Mouse (Mus musculus): ENCODE data around the gene Bsn.
"Not testable (repeated sequence)": the region's sequence is repeated elsewhere in the genome, so short reads cannot be mapped to it uniquely, and the experiment has no call there.

Gene Bsn

GRCm38 (mm10) chr9:108198621-108199020, 8.4 kb upstream of the Bsn start:
- no peak for DNase-seq (ENCODE audit: extremely low spot score, low spot score)

- DNase-seq (ENCODE audit: extremely low spot score, low spot score) = peak; percentile 30
Observed at GRCm38 (mm10) chr9:108196920-108197677, 6.9 kb upstream of the Bsn start.

- not testable (repeated sequence) for DNase-seq (ENCODE audit: extremely low spot score, low spot score)
Observed at GRCm38 (mm10) chr9:108196222-108196621, 6.0 kb upstream of the Bsn start.

GRCm38 (mm10) chr9:108189488-108189786, 747 bp downstream of the Bsn start:
- no peak for DNase-seq (ENCODE audit: extremely low spot score, low spot score)

GRCm38 (mm10) chr9:108189023-108189422, 1.2 kb downstream of the Bsn start:
- no peak for DNase-seq (ENCODE audit: extremely low spot score, low spot score)

- DNase-seq (ENCODE audit: extremely low spot score, low spot score) = no peak
Observed at GRCm38 (mm10) chr9:108188511-108188910, 1.7 kb downstream of the Bsn start.

GRCm38 (mm10) chr9:108187616-108188015, 2.6 kb downstream of the Bsn start:
- DNase-seq (ENCODE audit: extremely low spot score, low spot score) = no peak

GRCm38 (mm10) chr9:108185786-108186185, 4.4 kb downstream of the Bsn start:
- no peak for DNase-seq (ENCODE audit: extremely low spot score, low spot score)

- no peak for DNase-seq (ENCODE audit: extremely low spot score, low spot score)
Observed at GRCm38 (mm10) chr9:108183531-108183994, 6.6 kb downstream of the Bsn start.

GRCm38 (mm10) chr9:108182806-108183506, 7.2 kb downstream of the Bsn start:
- no peak for DNase-seq (ENCODE audit: extremely low spot score, low spot score)

GRCm38 (mm10) chr9:108178391-108178790, 11.8 kb downstream of the Bsn start:
- no peak for DNase-seq (ENCODE audit: extremely low spot score, low spot score)

- DNase-seq (ENCODE audit: extremely low spot score, low spot score) = no peak
Observed at GRCm38 (mm10) chr9:108175116-108175838, 14.9 kb downstream of the Bsn start.

GRCm38 (mm10) chr9:108172777-108173350, 17.3 kb downstream of the Bsn start:
- no peak for DNase-seq (ENCODE audit: extremely low spot score, low spot score)

- DNase-seq (ENCODE audit: extremely low spot score, low spot score) = no peak
Observed at GRCm38 (mm10) chr9:108169751-108170150, 20.4 kb downstream of the Bsn start.

GRCm38 (mm10) chr9:108165143-108165542, 25.0 kb downstream of the Bsn start:
- DNase-seq (ENCODE audit: extremely low spot score, low spot score) = no peak

GRCm38 (mm10) chr9:108163646-108164284, 26.4 kb downstream of the Bsn start:
- no peak for DNase-seq (ENCODE audit: extremely low spot score, low spot score)

- no peak for DNase-seq (ENCODE audit: extremely low spot score, low spot score)
Observed at GRCm38 (mm10) chr9:108157891-108158290, 32.3 kb downstream of the Bsn start.

- DNase-seq (ENCODE audit: extremely low spot score, low spot score) = no peak
Observed at GRCm38 (mm10) chr9:108157451-108157850, 32.7 kb downstream of the Bsn start.

GRCm38 (mm10) chr9:108156786-108157185, 33.4 kb downstream of the Bsn start:
- DNase-seq (ENCODE audit: extremely low spot score, low spot score) = no peak

- DNase-seq (ENCODE audit: extremely low spot score, low spot score) = no peak
Observed at GRCm38 (mm10) chr9:108154814-108155213, 35.4 kb downstream of the Bsn start.

Data from neural tube, embryonic 10.5 days (tissue).